Mouse (Mus musculus): ENCODE measurements at regions not wholly inside any gene's neighbourhood (a gene's known extent, or its start where the extent isn't known, plus 50 kb on each side); places are given as distances from the start of the nearest gene placed in this dataset.
A peak's percentile ranks its signal among the peaks of the same experiment; 100 is the strongest.

DNA sequence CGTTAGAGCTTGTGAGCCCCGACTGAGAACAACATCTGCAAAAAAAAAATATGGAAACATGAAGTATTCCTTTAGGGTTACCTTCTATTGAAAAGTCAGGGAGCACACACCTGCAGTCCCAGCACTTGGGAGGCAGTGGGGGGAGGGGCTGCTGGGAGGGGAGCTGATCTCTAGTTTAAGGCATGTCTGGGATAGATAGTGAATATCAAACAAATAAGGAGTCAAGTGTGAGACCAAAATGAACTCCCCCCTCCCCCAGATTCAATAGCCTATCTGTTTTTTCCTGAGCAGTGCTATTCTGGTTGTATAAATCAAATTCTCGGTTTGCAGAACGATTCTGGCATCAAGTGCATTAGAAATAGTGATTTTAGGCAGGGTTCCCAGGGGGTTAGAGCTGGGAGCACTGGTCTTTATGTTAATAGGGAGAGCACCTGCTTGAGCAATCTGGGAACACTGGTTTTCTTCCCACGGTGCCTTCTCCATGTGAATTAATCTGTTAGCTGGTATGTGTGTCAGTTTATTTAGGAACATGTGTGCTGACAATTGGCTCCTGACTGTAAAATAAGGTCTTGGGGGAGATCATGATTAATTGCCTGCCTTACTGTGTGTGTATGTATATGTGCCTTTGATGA is 195.9 kb downstream of the Enc1 start:
- intact Hi-C loops (cut with DNase I), result no loop called here
- DNase-seq (ENCODE audit: low spot score), result no peak

DNA sequence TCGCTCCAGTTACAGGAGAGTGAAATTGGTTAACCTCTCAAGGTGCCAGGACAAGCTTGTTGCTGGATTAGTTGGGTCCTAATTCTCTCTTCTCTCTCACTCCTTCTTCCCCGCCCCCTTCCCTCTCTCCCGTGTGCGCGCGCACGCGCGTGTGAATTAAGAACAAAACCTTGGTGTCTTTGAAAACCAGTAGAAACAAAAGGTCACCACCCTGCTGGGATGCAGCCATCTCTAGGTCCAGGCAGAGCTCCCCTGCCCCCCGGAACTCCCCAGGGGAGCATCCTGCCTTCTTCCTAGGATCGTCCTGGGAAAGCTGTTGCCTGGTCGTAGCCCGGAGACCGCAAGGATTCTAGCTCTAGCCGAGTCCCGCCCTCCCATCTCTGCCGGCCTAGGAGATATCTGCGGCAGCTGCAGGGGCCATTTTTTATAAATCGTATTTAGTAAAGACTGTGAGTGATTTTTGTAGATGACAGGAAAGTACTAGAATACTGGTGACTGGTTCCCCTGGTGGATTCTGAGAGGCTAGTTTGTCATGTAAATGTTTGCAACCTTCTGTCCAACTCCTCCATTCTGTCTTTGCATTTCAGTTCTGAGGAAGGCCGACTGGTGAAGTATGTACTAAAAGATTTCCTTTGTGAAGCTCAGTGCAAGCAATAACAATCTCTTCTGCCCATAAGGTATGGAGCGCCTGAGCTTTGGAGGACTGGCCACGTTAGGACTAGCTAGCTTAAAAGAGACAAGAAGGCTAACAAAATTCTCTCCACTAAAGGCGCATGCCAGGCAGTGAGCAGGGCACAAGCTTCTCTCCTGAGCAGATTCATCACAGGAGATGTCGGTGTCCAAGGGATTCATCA is 195.2 kb downstream of the Enc1 start:
- peak; percentile 41 for DNase-seq (ENCODE audit: low spot score)
- intact Hi-C loops (cut with DNase I), result no loop called here

DNA sequence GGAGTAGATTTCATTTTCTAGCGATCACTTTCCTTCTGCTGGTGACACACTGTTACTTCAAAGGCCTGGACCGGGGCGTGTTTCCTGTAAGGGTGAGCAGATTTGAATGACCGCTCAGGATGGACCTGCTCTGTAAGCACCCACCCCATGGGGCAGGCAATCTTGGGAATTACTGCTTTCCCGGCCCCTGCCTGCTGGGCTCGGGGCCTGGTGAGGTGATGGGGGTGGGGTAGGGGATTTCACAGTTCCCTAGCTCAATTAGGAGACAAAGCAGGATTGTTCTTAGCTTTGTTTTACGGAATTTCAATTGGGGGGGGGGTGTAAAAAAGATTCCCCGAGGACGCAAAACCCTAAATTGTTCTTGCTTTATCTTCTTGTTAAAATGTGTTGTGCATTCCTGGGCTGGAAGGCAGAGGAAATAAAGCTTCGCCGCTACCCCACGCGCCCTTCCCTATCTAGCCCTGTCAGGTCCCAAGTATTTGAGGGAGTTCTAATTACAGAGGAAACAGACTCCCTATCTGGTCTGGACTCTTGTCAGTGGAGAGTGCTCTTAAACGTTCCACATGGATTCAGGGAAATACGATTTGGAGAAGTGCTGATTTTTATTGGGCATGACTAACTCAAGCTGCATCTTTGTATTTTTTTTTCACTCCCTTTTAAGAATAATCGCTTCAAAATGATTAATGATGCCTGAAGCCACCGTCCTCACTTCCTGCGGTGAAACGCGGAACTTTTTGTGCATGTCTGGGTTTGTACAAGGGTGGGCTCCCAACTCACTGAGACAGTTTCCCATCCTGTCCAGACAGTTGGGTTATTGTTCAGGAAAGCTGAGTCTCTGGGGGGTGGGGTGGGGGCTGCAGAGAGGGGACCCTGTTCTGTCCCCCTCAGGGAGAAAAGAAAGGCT is 194.3 kb downstream of the Enc1 start:
- intact Hi-C loops (cut with DNase I), result no loop called here

DNA sequence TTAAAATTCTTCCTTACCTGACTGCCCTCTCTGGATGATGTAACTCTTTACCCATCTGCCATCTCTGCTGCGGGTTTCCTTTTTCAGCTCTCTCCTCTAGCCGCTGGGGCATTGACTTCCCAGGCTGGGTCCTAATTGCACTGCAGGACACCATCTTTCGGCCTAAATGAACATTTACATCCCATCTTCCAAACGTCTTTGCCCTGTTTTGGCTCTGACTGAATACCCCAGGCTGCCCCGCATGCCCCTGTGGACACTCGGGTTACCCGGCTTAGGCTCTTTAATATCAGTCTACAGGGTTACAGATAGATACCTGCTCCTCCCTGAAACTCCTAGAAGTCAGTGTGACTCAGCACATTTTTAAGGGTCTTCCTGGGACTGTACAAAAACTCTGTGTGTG is 193.3 kb downstream of the Enc1 start:
- DNase-seq (ENCODE audit: low spot score), result no peak
- intact Hi-C loops (cut with DNase I), result no loop called here

More for the DNA sequence above, 194.3 kb downstream of the Enc1 start:
- DNase-seq (ENCODE audit: low spot score), result no peak

DNA sequence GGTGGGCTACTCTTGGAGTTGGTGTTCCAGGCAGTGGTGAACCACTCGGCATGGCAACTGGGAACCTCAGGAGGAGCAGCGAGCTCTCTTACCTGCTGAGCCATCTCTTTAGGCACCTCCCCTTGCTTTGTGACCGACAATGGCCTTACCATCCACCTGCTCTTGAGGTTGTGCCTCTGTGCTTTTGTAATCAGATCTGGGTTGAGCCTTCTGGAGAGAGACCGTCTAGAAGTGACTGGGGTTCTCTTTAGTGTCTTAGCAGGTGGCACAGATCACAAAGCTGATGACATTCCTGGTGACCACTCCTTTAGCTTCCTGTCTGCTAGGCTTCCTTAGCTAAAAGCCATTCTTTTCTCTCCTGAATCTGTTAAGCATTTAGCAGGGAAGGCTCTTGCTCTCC is 191.7 kb downstream of the Enc1 start:
- DNase-seq (ENCODE audit: low spot score), result no peak
- intact Hi-C loops (cut with DNase I), result no loop called here

DNA sequence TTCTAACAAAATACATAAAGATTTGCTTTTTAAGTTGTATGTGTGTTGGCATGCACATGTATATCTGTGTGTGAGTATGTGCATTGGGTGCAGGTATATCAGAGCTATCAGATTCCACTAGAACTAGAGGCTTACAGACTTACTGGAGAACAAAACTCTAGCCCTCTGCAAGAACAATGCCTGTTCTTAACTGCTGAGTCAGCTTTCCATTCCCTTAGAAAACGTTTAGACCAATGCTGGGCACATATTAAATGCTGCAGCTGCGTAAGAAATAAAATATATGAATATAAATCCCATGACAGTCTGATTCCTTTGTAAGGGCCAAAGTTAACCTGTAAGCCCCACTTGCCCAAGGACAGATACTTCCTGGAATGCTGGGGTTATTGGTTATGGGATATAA is 190.0 kb downstream of the Enc1 start:
- intact Hi-C loops (cut with DNase I), result no loop called here
- no peak for DNase-seq (ENCODE audit: low spot score)

DNA sequence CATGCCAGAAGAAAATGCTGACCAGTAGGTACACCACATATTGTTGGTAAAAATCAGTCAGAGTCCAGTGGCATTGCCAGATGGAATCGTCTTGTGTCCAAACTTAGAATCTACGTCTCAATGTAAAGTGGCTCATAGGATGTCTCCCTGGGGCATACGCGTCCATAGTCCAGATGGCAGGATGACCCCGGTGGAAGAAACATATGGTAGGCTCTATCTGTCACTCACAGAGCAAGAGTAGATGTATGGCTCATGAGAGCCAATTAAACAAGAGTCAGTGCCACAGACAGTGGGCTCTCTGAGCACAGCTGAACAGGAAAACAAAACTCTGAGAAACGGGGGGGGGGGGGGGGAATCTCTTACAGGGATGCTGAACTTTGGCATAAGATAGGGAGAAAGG is 187.3 kb downstream of the Enc1 start:
- no peak for DNase-seq (ENCODE audit: low spot score)
- intact Hi-C loops (cut with DNase I), result no loop called here

DNA sequence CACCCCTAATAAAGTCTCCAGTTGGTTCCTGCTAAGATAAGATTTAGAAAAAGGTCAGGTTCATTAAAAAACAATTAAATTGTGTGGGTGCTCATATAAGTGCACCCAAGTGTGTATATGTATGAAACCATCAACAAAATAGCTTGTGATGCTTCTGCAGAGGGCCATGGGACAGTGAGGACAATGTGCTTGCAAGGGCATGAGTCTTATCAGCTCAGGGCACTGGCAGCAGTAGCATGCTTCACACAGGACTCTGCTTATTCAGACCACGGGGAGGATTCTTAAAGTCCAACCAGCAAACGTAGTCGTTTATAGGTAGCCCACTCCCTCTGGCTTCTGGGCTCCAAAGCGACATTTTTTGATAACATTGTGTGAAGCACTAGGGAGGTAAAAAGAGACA is 186.6 kb downstream of the Enc1 start:
- intact Hi-C loops (cut with DNase I), result no loop called here
- DNase-seq (ENCODE audit: low spot score), result no peak

DNA sequence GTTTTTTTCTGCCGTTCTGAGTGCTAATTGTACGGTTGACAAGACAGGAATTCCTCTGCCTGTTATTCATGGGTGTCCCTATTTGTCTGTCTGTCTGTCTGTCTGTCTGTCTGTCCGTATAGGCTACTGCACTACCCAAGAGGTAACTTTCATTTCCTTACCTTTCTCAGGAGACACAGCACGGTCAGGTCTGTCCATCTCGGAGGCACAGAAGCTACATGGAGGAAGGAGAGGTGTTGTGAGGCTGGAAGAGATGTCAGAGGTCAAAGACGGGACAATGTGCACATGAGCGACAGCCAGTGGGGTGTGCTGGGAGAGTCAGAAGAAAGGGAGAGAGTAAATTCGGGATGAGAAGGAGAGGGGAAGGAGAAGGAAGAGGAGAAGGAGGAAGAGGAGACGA is 184.8 kb downstream of the Enc1 start:
- no peak for DNase-seq (ENCODE audit: low spot score)
- intact Hi-C loops (cut with DNase I), result no loop called here

DNA sequence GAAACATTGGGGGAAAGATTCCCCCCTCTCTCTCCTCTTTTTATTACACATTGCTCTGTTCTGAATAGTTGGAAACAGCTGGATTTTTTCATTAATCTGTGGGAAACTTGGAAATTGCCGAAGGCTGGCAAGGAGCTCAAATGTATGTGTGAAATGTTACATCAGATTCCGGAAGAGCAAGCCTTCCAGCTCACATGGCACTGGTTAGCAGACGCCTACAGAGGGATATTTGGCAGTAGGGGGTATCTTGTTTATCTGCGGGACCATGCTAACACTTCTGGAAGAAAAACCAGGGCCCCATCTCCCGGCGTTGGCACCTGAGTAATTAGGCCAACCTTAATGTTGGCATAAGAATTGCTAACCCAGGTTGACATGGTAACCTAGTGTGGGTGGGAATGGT is 183.0 kb downstream of the Enc1 start:
- intact Hi-C loops (cut with DNase I), result no loop called here
- DNase-seq (ENCODE audit: low spot score), result no peak

DNA sequence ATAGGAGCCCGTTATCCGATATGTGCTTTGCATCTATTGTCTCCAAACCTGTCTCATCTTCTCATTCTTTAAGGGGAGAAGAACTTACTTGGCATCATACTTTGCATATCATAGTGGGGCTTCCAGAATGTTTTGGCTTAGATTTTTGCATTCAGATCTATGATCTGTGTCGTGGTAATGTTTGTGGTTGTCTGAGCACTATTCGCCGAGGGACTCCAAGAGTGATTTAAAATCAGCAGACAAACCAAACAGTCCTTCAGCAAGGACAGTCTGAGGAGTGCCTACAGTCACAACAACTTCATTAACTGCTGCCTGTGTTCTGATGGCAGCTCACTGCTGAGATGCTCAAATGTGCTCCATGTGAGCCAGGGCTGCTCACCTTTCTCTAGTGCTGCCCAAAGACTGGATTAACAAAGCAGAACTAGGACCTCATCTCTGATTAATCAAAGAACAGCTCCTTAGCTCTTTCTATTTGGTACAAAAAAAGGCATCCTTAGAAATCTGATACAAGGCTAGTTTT is 182.5 kb downstream of the Enc1 start:
- intact Hi-C loops (cut with DNase I), result no loop called here
- no peak for DNase-seq (ENCODE audit: low spot score)

DNA sequence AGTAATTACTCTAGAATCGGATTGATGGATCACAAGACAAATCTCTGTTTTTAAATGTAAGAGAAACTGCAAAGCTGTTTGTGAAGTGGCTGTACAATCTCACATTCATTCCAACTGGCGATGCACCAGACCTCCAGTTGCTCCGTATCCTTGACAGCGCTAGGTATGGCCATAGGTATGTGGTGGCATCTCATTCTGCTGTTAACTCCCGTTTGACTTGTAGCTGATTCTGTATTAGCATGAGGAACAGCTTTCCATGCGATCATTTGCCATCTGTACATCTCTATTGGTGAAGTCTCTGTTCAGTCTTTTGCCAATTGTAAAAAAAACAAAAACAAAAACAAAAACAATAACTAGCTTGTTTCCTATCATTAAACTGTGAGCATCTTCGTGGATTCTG is 182.0 kb downstream of the Enc1 start:
- intact Hi-C loops (cut with DNase I), result no loop called here
- DNase-seq (ENCODE audit: low spot score), result no peak

DNA sequence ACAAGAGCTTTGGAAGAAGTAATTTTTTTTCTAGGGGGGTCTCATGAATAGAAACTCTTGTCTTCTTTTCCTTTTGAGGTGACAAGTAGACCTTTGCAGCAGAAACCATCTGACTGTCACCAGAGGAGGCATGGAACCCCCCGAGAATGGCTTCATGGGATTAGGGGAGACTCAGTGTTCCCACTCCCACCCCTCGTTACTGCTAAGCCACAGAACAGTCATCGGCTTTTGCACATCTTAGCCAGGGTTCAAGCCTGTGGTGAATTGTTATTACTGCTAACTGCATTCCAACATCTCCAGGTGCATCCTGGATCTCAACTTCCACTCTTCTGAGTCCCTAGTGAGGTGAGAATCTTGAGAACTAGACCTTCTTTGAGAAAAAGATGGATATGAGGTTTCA is 180.9 kb downstream of the Enc1 start:
- intact Hi-C loops (cut with DNase I), result no loop called here
- no peak for DNase-seq (ENCODE audit: low spot score)

DNA sequence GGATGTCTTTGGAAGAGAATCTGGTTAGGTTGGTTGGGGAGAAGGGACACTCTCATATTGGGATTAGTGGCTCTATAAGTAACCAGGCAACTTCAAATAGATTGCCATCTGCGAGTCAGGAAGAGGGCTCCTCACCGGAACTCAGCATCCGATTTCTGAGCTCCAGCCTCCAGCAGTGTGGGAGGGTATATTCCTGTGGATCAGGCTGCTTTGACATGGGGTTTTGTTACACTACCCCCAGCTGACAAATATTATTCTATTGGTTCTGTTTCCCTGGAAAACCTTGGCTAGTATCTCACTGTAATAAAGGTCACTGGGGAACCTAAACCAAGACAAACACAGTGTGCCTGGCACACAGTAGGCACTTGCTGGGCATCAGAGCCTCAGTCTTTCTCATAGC is 179.9 kb downstream of the Enc1 start:
- no peak for DNase-seq (ENCODE audit: low spot score)
- intact Hi-C loops (cut with DNase I), result no loop called here

DNA sequence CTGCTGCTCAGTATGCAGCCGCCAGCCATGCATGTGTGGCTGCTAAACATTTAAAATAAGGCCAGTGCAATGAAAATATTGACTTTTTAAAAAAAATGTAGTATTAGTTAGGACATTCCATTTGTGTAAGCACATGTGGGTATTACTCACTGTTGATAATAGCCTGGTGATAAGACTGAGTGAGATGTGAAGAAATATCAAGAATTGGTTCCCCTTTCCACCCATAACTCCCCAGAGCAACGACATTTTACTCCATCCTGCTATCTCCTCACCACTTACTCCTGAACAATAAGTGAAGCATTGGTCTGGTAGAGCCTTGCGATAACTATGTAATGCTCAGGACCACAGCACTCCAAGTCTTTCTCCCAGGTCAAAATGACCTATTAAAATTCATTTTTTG is 178.2 kb downstream of the Enc1 start:
- no peak for DNase-seq (ENCODE audit: low spot score)
- intact Hi-C loops (cut with DNase I), result no loop called here

DNA sequence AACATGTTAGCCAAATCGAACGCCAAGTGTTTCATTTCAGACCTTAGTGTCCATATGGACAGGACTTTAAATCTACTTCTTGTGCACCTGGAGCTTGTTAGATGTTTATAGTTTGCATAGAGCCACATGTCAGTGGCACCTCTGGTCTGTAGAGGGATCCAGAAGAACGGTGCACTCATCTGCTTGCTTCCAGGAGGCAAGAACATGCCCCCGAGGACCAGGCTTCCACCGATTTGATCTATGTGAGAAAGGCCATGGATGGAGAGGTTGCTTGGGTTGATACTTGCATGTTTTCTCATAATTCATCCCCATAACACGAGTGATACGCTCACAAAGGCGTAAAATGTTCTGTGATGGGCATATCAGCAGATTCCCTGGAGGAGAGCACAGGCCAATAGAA is 177.8 kb downstream of the Enc1 start:
- intact Hi-C loops (cut with DNase I), result no loop called here
- DNase-seq (ENCODE audit: low spot score), result no peak

DNA sequence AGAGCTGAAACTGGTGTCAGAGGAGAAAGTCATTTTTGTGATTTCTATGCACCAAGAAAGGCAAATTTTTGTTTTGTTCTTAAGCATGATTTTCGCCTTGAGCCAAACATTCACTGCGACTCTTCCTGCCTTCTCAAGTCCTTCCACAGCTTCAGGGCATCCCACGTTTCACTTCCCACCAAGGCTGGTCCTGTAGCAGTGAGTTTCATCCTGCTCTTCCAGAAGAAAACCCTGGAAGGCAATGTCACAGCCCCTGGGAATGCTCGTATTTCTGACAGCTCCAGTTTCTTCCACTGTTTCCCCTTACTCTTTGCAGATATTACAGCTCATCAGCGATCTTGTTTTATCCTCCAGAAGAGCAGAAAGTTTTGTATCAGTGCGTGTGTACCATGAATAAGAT is 177.2 kb downstream of the Enc1 start:
- no peak for DNase-seq (ENCODE audit: low spot score)
- intact Hi-C loops (cut with DNase I), result no loop called here

DNA sequence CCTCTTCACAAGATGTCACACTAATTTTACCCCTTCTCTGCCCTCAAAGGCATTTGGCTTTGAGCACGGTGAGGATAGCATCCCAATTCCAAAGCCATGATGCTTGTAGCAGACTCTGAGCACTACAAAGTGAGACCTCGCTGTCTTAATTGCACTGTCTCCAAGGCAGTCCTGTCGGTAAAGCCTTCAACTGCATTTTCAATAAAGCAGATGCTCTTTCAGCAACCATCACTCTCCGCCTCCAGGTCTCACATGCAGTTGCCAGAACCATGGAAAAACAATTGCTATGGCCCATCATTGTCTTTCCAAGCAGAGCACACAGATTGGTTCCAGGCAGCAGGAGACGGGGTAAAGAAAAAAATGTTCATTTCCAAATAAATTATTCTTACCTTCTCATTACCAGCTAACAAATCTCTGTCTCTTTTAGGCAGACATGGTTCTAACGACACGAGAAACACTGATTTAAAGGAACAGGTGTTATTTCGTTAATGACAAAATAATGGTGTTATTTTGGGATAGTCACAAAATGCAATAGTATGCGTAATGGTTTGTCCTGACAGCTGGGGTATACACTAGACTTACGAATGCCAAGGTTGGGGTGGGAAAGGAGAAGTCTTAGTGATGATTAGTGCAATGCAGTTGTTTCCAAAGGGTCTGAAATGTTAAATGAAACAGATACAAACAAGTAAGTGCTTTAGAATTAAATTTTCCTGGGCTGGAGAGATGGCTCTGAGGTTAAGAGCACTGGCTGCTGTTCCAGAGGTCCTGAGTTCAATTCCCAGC is 175.2 kb downstream of the Enc1 start:
- intact Hi-C loops (cut with DNase I), result no loop called here
- no peak for DNase-seq (ENCODE audit: low spot score)

DNA sequence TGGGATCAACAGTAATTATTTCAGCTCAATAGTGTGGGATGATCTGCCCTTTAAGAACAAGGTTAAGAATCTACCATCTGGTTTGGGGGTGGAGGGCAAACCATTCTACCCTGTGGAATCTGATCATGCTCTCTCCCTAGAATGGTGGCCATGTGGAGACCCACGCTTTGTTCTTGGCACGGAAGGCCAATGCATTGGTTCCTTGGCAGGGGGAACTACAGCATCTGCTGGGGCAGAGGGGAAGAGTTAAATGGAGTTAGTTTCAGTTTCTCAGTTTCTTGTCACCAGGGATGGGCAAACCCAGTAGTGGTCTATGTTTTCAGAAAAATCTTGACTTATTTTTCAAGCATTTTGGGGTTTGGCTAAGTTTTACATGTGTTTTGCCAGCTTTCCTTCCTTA is 174.5 kb downstream of the Enc1 start:
- intact Hi-C loops (cut with DNase I), result no loop called here
- no peak for DNase-seq (ENCODE audit: low spot score)

DNA sequence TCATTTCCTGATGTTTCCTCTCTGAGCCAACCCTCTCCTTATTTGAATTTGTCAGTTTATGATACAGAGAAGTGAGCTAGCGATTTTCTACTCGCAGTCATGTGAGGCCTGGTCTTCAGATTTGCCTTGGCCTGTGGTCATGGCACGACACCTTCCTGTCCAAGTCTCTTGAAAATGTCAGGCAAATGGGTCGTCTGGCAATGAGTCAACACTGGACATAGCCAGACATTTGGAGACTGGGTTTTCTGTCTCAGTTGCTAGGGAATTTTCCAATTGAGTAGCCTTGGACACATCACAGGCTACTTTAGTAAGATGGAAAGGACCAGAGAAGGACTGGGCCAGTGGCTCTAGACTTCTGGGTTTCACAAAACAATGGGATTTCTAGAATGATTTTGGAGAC is 171.2 kb downstream of the Enc1 start:
- no peak for DNase-seq (ENCODE audit: low spot score)
- intact Hi-C loops (cut with DNase I), result no loop called here

Data from heart, postnatal 25 days (tissue).